In genomic region chr5:72681451-72681850, GRCm38 (mm10) we compare ENCODE assay signal across 31 mouse cellular contexts. TPM values are rescaled to one million over a fixed set of nuclear protein-coding genes. Genes with fewer than 3 reads are reported as not detected.
DNase-seq lines count a peak whose midpoint lies in the region; ATAC-seq and TF ChIP-seq lines count a peak whose summit lies in the region.
"Had no signal": no experiment of that assay in that cellular context is flagged by ENCODE, and none has a peak within 500 bp of the region (broad histone marks: within the 10 kb centered on the region; RNA-seq: fewer than 3 reads in every experiment).

No protein-coding gene starts in this region.

- H3K9me3 ChIP-seq in kidney, embryonic 16.5 days (ENCODE audit: low read length): peaks cover 3% of the 10 kb centered on the region; the same call in 1 of the 2 replicates
- no peaks in the 10 kb centered on the region for H3K9me3 ChIP-seq in lung, embryonic 15.5 days
- H3K9me3 ChIP-seq in intestine, embryonic 16.5 days (ENCODE audit: control insufficient read depth, low read length): peaks cover 3% of the 10 kb centered on the region; the same call in 1 of the 2 replicates
- H3K9me3 ChIP-seq: embryonic facial prominence, embryonic 13.5 days; forebrain, embryonic 15.5 days; hindbrain, embryonic 15.5 days; limb, embryonic 10.5 days; limb, embryonic 15.5 days; liver, embryonic 13.5 days; neural tube, embryonic 13.5 days had no signal

- no peak overlapping the region for H3K9ac ChIP-seq in kidney, embryonic 16.5 days (replicated peaks; ENCODE audit: low read length)
- no peak overlapping the region for H3K9ac ChIP-seq in lung, embryonic 15.5 days
- no peak overlapping the region for H3K9ac ChIP-seq in intestine, embryonic 16.5 days (ENCODE audit: low read depth, low read length)
- H3K9ac ChIP-seq: embryonic facial prominence, embryonic 13.5 days; forebrain, embryonic 15.5 days; hindbrain, embryonic 15.5 days; limb, embryonic 15.5 days; liver, embryonic 13.5 days; lung, embryonic 14.5 days; midbrain, embryonic 13.5 days; neural tube, embryonic 13.5 days had no signal

- H3K27ac ChIP-seq in kidney, embryonic 16.5 days (ENCODE audit: low read length): no peak overlapping the region
- peak overlapping the region; percentile 23; the same call in 1 of the 2 replicates for H3K27ac ChIP-seq in lung, embryonic 15.5 days
- H3K27ac ChIP-seq in intestine, embryonic 16.5 days (ENCODE audit: low read length): 0 out of 2 replicates have a peak overlapping the region, but pooled peaks have one; percentile 28
- H3K27ac ChIP-seq: embryonic facial prominence, embryonic 13.5 days; forebrain, embryonic 10.5 days; forebrain, embryonic 15.5 days; hindbrain, embryonic 10.5 days; hindbrain, embryonic 15.5 days; limb, embryonic 10.5 days; limb, embryonic 15.5 days; liver, embryonic 13.5 days; midbrain, embryonic 13.5 days; neural tube, embryonic 13.5 days had no signal

- H3K27me3 ChIP-seq in kidney, embryonic 16.5 days (ENCODE audit: insufficient read depth, low read length): no peaks in the 10 kb centered on the region
- H3K27me3 ChIP-seq in lung, embryonic 15.5 days: no peaks in the 10 kb centered on the region
- H3K27me3 ChIP-seq in intestine, embryonic 16.5 days (replicated peaks; ENCODE audit: control insufficient read depth, insufficient read depth, low read length): no peaks in the 10 kb centered on the region
- H3K27me3 ChIP-seq: embryonic facial prominence, embryonic 13.5 days; forebrain, embryonic 15.5 days; hindbrain, embryonic 15.5 days; limb, embryonic 15.5 days; liver, embryonic 13.5 days; midbrain, embryonic 13.5 days; neural tube, embryonic 13.5 days had no signal

- no peak for ATAC-seq in kidney, embryonic 16.5 days (ENCODE audit: low FRiP score, low TSS enrichment)
- ATAC-seq in lung, embryonic 15.5 days (ENCODE audit: borderline replicate concordance, extremely low read depth, low FRiP score, low TSS enrichment): no peak
- ATAC-seq in intestine, embryonic 16.5 days: peak; percentile 85
- ATAC-seq: CD4-positive, CD25-positive, alpha-beta regulatory T cell, adult 4 months; forebrain, embryonic 15.5 days; inflammation-experienced regulatory T-cells, adult 6 months; midbrain, embryonic 13.5 days had no signal

- 68% methylated on average over 6 of the region's 6 CpGs for WGBS in kidney, embryonic 16.5 days
- 59% methylated on average over 6 of the region's 6 CpGs for WGBS in lung, embryonic 15.5 days
- 66% methylated on average over 6 of the region's 6 CpGs for WGBS in lung, adult 2 months
- WGBS in intestine, embryonic 16.5 days: 66% methylated on average over 6 of the region's 6 CpGs

- H3K4me2 ChIP-seq in kidney, embryonic 16.5 days (replicated peaks; ENCODE audit: low read depth, low read length): no peak overlapping the region
- no peak overlapping the region for H3K4me2 ChIP-seq in lung, embryonic 15.5 days
- no peak overlapping the region for H3K4me2 ChIP-seq in intestine, embryonic 16.5 days (ENCODE audit: low read depth, low read length)
- H3K4me2 ChIP-seq: embryonic facial prominence, embryonic 13.5 days; forebrain, embryonic 15.5 days; hindbrain, embryonic 15.5 days; limb, embryonic 15.5 days; liver, embryonic 13.5 days; lung, embryonic 14.5 days; midbrain, embryonic 13.5 days; neural tube, embryonic 13.5 days had no signal

- H3K36me3 ChIP-seq in kidney, embryonic 16.5 days (ENCODE audit: insufficient read depth, low read length): no peaks in the 10 kb centered on the region
- no peaks in the 10 kb centered on the region for H3K36me3 ChIP-seq in lung, embryonic 15.5 days
- no peaks in the 10 kb centered on the region for H3K36me3 ChIP-seq in intestine, embryonic 16.5 days (ENCODE audit: control insufficient read depth, insufficient read depth, low read length)
- H3K36me3 ChIP-seq: embryonic facial prominence, embryonic 13.5 days; forebrain, embryonic 10.5 days; forebrain, embryonic 15.5 days; hindbrain, embryonic 10.5 days; hindbrain, embryonic 15.5 days; limb, embryonic 10.5 days; limb, embryonic 15.5 days; liver, embryonic 13.5 days; midbrain, embryonic 13.5 days; neural tube, embryonic 13.5 days had no signal

- no peak for TF ChIP-seq POLR2A in lung, adult 2 months (IDR thresholded peaks at IDR 0.05; ENCODE audit: borderline replicate concordance, extremely low read depth, low read depth, low read length)

- no peak for TF ChIP-seq CTCF in lung, adult 2 months (IDR thresholded peaks at IDR 0.05; ENCODE audit: insufficient read depth, low read length)

- no peak overlapping the region for H3K4me3 ChIP-seq in kidney, embryonic 16.5 days (ENCODE audit: low read length)
- no peak overlapping the region for H3K4me3 ChIP-seq in lung, embryonic 15.5 days
- H3K4me3 ChIP-seq in lung, adult 2 months (replicated peaks; ENCODE audit: extremely low read depth, low read depth, low read length): no peak overlapping the region
- H3K4me3 ChIP-seq in intestine, embryonic 16.5 days (ENCODE audit: low read length): no peak overlapping the region
- H3K4me3 ChIP-seq: embryonic facial prominence, embryonic 13.5 days; forebrain, embryonic 10.5 days; forebrain, embryonic 15.5 days; hindbrain, embryonic 10.5 days; hindbrain, embryonic 15.5 days; limb, embryonic 10.5 days; limb, embryonic 15.5 days; liver, embryonic 13.5 days; megakaryocyte, embryonic 14.5 days; midbrain, embryonic 13.5 days; neural tube, embryonic 13.5 days had no signal

- H3K4me1 ChIP-seq in kidney, embryonic 16.5 days (ENCODE audit: insufficient read depth, low read length): no peaks in the 10 kb centered on the region
- no peaks in the 10 kb centered on the region for H3K4me1 ChIP-seq in lung, embryonic 15.5 days
- no peaks in the 10 kb centered on the region; the same call in 1 of the 2 replicates for H3K4me1 ChIP-seq in lung, adult 2 months (ENCODE audit: control insufficient read depth, insufficient read depth, low read length)
- 0 out of 2 replicates have a peak, but pooled peaks cover 3% of the 10 kb centered on the region for H3K4me1 ChIP-seq in intestine, embryonic 16.5 days (ENCODE audit: control insufficient read depth, insufficient read depth, low read length)
- H3K4me1 ChIP-seq: embryonic facial prominence, embryonic 13.5 days; forebrain, embryonic 10.5 days; forebrain, embryonic 15.5 days; hindbrain, embryonic 10.5 days; hindbrain, embryonic 15.5 days; limb, embryonic 10.5 days; limb, embryonic 15.5 days; liver, embryonic 13.5 days; megakaryocyte, embryonic 14.5 days; midbrain, embryonic 13.5 days; neural tube, embryonic 13.5 days had no signal

- DNase-seq in kidney, adult 9 months: peak; percentile 20
- DNase-seq in lung, adult 2 months: no peak
- DNase-seq in lung, postnatal 36 days: peak; percentile 45
- no peak for DNase-seq in right cerebral cortex, adult 2 months (ENCODE audit: low spot score in 2 of 2)
- no peak for DNase-seq in heart, adult 9 months (ENCODE audit: low spot score in 2 of 2)
- DNase-seq: adrenal gland, postnatal 14 days; cerebellum, adult 11 months; cerebellum, adult 9-11 months; gastrocnemius, postnatal 25 days; heart, postnatal 14 days; layer of hippocampus, adult 9-11 months; liver, embryonic 13.5 days; lung, embryonic 14.5 days had no signal

RNA-seq across cellular contexts. Expression of gene Nipal1, which starts 33.9 kb away (rescaled TPM):
- polyA plus RNA-seq in kidney, embryonic 16.5 days (2015; fragmentation: Nextera tagmentation; extraction: Ambion mirVana): 4.7 and 5.6 TPM in 2 replicates
- polyA plus RNA-seq in lung, embryonic 15.5 days (2015; fragmentation: Nextera tagmentation; extraction: Ambion mirVana): 0.93 and 2.0 TPM in 2 replicates
- polyA plus RNA-seq in lung, adult 2 months (2012; rRNA removed): 2.2 and 3.6 TPM in 2 replicates
- 34.5 and 37.7 TPM in 2 replicates for polyA plus RNA-seq in intestine, embryonic 16.5 days (2015; fragmentation: Nextera tagmentation; extraction: Ambion mirVana)
- polyA plus RNA-seq: heart, embryonic 14.5 days had no signal

RNA-seq across cellular contexts. Expression of gene Cnga1, which starts 37.4 kb away (rescaled TPM):
- polyA plus RNA-seq in kidney, embryonic 16.5 days (2015; fragmentation: Nextera tagmentation; extraction: Ambion mirVana): not detected in 2 replicates
- 0.06 TPM in 1 of 2 replicates, not detected in the other for polyA plus RNA-seq in lung, embryonic 15.5 days (2015; fragmentation: Nextera tagmentation; extraction: Ambion mirVana)
- polyA plus RNA-seq in lung, adult 2 months (2012; rRNA removed): 0.04 and 0.08 TPM in 2 replicates
- not detected in 2 replicates for polyA plus RNA-seq in intestine, embryonic 16.5 days (2015; fragmentation: Nextera tagmentation; extraction: Ambion mirVana)
- polyA plus RNA-seq: embryonic facial prominence, embryonic 13.5 days; forebrain, embryonic 10.5 days; forebrain, embryonic 15.5 days; frontal cortex, adult 2 months; heart, embryonic 14.5 days; hindbrain, embryonic 10.5 days; hindbrain, embryonic 15.5 days; limb, embryonic 10.5 days; limb, embryonic 15.5 days; liver, embryonic 13.5 days; lung, embryonic 14.5 days; midbrain, embryonic 13.5 days; neural tube, embryonic 13.5 days; stomach, embryonic 14.5 days had no signal

Comparison
In these comparisons a context has a peak if more than half of its experiments do, and no peak if none do; other contexts are left out.
1. DNase-seq: peak in kidney, adult 9 months (single experiment) and lung, postnatal 36 days (single experiment); none in lung, adult 2 months (single experiment), right cerebral cortex, adult 2 months (0 of 2) and heart, adult 9 months (0 of 2).